Mouse (Mus musculus): ENCODE data around the gene Cntn5. TPM values are rescaled to one million over a fixed set of nuclear protein-coding genes. Genes with fewer than 3 reads are reported as not detected.
A peak's percentile ranks its signal among the peaks of the same experiment; 100 is the strongest.

Gene Cntn5
- polyA plus RNA-seq, 1 experiment, result 5.7 TPM

DNA sequence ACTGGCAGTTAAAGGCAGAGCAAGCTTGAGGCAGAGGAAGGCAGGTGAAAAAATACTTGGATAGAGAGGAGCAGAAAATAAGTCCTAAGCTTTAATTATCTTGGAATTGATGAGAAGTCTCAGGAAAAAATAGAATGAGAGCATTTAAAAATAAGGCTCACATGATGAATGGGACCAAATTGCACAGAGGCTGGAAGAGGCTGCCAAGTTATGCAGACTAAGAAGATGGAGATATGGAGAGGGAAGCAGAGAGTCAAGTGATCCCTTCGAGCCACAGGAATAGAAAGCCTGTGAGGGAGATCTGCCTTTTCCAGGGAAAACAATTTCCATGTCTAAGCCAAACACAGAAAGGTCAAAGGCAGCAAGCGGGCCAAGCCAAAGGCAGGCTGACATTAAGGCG, 446.7 kb downstream of the Cntn5 start:
- peak in 1 of 2 experiments; percentile 30 for DNase-seq (ENCODE audit: extremely low spot score in 1 of 2, low spot score in 1 of 2)

DNA sequence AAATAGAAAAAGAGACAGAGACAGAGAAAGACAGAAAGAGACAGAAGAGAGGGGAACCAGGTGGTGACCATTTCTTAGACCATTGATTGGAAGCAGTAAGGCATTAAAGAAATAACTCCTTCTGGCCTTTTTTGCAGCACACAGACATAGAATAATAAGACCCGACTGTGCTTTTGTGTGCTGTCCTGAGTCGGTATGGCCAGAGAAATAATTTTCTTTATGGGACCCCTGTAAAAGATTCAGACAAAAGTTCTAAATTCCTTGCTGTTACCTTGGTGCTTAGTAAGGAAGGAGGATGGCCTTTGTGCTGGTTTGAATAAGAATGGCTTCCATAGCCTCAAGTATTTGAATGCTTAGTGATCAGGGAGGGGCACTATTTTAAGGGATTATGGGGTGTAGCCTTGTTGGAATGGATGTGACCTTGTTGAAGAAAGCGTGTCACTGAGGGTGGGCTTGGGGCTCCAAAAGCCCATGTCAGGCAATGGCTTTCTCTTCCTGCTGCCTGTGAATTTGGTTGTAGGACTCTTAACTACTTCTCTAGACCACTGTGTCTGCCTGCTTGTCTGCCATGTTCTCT, 455.5 kb downstream of the Cntn5 start:
- DNase-seq (ENCODE audit: extremely low spot score in 1 of 2, low spot score in 1 of 2), result no peak

DNA sequence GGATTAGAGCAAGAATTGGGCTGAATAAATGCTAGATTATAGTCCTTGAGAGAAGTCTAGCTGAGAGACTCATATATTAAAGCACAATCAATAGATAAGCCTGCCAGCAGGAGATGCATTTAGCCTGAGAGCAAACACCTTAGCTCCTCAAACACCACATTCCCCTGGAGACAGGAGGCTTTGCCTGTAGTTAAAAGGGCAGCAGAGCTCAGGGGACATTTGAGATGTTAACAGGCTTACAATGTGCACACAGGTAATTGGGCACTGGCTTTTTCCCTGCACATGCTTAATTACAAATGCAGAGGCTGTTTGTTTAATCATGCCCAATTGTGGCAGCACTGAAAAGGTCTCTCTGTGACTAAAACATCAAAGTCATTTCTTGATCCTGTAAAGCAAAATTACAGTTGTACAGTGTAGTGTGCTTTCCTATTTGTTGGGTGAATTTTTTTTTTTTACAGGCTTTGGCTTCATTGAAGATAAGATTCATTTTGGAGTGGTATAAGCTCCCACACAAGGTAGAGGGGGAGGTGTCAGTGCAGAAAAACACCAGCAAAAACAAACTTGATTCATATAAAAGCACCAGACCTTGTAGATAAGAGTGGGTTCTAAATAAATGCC, 457.2 kb downstream of the Cntn5 start:
- no peak for DNase-seq (ENCODE audit: extremely low spot score in 1 of 2, low spot score in 1 of 2)

DNA sequence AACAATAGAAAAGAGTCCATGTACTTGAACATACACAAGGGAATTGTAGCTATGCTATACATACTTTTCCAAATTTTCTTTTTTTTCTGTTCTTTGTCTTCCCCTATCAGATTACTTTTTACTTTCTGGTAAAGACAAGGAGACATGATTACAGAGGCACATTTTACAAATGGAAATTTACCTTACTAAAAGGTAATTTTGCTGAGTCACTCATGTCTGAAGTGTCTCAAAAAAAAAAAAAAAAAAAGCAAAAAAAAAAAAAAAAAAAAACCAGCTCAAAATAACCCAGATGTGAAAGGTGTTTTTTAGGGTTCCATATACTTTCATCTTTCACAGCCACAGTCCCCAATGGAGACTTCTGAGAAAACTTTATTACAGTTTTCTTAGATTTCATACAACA, 492.5 kb downstream of the Cntn5 start:
- DNase-seq (ENCODE audit: extremely low spot score in 1 of 2, low spot score in 1 of 2), result no peak

DNA sequence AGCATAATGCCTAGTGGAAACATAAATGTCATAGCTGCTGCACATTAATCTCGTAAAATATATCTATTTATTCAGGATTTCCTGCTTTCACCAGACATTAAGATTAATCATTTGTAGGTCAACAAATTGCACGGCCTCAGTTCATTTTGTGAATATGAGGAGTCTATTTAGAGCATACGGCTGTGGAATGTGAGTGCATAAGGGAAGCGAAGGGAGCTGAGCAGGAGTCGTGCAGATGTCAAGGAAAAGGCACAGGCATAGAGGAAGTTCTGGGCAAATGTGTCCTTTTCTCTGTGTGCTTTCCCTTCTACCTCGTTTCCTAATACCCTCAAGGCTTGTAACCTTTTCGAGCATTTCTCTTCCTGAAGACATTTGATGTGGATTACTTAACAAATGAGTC, 504.5 kb downstream of the Cntn5 start:
- DNase-seq (ENCODE audit: extremely low spot score in 1 of 2, low spot score in 1 of 2), result no peak

DNA sequence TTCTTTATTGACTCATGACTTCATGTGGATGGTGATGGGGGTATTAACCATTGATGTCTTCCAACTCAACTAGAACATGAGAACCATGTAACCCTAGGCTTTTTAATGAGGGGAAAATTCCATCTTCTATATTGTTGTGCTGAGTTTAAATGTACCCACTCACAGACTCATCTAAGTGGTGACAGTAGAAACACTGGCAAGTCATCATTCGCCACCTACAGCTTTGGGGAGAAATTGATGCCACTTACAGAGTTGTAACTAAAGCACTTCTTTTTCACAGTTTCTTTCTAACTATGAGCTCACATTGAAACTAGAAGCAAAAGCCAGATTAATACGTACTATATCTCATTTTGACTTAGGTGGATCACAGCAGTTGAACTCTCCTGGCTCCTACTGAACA, 514.7 kb downstream of the Cntn5 start:
- peak in 1 of 2 experiments; percentile 20 for DNase-seq (ENCODE audit: extremely low spot score in 1 of 2, low spot score in 1 of 2)

DNA sequence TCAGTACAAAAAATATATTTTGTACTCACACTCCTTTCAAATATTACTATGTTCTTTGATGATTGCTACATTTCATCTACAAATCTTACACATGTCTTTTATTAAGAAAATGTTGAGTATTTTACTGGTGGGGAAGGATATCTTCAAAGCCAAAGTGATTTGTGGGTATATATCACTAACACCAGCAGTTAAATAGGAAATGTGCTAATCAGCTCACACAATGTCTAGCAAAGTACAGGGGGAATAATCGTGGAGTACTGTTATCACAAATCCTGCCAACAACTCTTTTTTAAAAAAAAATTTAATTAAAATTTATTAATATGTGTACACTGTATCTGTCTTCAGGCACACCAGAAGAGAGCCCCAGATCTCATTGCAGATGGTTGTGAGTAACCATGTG, 520.1 kb downstream of the Cntn5 start:
- no peak for DNase-seq (ENCODE audit: extremely low spot score in 1 of 2, low spot score in 1 of 2)

DNA sequence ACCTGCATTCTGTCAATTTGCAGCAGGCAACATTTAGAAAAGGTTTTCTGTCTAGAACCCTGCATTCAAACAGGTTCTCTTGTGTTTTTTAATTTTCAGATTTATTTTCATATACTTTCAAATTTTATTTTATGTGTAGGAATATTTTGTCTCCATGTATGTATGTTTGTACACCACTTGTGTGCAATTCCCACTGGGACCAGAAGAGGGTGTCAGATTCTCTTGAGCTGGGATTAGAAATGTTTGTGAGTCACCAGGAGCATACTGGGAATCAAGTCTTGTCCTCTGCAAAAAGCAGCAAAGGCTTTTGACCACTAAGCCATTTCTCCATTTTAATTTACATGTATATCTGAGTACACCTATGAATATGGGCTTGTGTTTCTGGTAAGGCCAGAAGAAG, 521.4 kb downstream of the Cntn5 start:
- no peak for DNase-seq (ENCODE audit: extremely low spot score in 1 of 2, low spot score in 1 of 2)

DNA sequence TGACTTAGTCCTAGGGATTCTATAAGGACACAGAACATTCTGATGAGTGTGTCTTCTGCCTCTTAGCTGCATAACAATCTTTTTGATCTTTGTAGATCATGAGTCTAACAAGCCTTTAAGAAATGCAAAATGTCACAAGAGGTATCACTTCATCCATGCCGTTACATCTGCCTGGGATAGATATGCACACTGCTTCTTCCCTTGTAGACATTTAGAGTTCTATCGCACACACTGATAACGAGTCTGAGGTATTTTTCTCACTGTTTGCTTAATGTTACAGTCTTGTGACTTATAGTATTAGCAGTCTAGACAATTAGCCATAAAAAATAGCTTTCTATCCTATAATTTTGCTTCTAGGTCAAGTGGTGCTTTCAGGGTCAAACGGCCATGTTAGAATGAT, 522.9 kb downstream of the Cntn5 start:
- no peak for DNase-seq (ENCODE audit: extremely low spot score in 1 of 2, low spot score in 1 of 2)

DNA sequence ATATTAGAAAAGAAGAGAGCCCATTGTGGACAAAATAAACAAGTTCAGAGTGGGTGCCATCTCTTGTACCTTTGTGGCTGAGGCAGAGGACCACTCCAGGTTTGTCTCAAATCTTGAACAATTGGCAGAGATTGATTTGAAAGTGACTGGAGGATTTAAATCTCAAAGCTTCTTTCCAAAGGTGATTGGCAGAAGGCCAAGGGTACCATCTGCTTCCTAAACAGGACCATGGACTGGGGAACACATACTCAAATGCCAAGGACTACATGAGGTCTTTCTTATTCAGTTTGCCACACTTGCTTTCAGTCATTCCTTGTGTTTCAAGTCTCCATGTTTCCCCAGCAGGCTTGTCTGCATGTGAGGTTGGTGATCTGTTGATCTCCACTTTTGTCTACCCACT, 528.3 kb downstream of the Cntn5 start:
- DNase-seq (ENCODE audit: extremely low spot score in 1 of 2, low spot score in 1 of 2), result no peak

DNA sequence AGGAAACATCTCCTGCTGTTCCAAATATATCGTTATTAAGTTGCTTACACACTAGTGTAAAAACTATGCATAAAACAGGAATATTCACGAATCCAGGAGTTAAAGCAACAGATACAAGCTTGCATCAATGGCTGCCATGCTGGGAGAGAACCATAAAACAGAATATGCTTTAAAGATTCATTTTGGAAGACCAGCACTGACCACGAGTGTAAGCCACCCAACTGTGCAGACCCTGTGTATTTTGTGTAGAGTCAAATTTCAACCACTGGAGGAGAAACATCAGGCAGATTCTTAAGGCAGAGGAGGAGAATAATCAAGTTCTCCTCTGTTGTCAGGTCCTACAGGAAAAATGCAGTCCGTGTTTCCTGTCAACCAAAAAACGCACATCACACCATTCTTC, 535.6 kb downstream of the Cntn5 start:
- no peak for DNase-seq (ENCODE audit: extremely low spot score in 1 of 2, low spot score in 1 of 2)

DNA sequence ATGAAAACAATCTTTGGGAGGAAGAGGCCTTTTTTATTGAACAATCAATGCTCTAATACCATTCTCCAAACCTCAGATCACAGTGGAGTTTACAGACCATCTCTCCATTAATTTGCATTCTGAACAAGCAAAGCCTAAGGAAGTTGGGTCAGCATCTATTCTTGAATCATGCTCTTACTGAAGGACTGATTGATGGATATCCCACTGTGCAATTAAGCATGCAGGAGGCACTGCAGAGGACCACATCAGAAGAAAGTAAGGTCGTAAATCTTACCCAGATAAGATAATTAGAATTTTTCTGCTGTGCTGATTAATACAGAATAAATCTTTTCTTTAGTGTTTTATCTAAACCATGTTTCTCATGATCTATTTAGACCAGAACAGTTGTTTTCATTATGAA, 536.2 kb downstream of the Cntn5 start:
- DNase-seq (ENCODE audit: extremely low spot score in 1 of 2, low spot score in 1 of 2), result no peak

DNA sequence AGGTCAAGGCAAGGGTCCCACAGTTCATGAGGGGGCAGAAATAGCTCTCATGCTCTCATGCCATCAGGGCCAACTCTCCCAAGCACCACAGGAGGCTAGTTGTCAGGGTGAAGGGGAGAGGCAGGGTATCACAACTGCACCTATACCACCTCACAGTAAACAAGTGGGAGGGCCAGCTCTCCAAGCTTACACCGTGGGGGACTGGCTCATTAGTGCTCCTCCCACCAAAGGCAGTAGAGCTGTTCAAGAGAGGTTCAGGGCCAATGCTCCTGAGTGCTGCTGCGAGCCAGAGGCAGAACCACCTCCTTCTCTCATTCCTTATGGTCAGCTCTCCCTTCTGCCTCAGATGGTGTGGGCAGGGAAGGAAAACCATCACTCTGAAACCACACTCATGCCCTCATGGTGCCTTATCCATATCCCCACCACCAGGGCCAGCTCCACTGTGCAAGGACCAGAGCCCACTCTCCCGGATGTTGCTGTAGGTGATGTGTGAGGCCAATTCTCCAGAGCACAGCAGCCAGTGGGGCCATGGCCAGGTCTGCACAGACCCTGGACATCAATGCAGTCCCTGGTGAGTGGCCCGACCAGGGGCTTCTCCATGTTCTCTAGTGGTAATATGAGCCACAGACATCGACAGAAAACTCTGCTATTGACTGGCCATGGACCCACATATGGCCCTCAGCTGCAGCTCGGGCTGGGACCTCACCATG, 538.2 kb downstream of the Cntn5 start:
- DNase-seq (ENCODE audit: extremely low spot score in 1 of 2, low spot score in 1 of 2), result no peak

DNA sequence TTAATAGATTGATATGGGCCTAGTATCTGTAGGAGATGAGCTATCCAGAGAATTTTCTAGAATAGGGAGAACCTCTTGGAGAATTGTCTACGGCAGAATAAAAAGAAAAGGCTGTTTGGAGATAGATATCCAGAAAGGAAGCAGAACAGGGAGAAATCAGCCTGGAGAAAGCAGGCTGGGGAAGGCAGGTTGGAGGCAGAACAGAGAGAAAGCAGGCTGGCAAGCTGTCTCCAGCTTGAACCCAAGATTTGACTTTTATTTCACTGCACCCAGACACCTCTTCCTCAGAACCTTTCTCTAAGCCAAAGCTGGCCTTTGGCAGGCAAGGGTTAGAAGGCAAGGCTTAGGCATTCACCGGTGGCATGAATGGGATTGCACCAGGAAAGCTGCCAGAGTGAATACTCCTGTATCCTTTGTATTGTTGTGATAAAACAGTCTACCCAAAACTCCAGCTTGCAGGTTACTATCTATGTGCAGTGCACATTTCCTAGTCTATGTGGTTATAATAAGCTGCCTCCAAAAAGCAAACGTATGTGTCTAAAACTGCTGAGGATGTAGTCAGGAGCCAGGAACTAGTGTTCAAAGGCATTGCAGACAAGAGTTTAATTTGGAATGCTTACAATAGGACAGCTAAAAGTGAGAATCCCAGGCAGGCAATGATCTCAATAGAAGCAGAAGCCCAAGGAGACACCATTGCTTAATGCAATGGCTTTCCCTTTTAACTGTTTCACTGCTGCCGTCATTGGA, 553.5 kb downstream of the Cntn5 start:
- peak in 1 of 2 experiments; percentile 10 for DNase-seq (ENCODE audit: extremely low spot score in 1 of 2, low spot score in 1 of 2)

DNA sequence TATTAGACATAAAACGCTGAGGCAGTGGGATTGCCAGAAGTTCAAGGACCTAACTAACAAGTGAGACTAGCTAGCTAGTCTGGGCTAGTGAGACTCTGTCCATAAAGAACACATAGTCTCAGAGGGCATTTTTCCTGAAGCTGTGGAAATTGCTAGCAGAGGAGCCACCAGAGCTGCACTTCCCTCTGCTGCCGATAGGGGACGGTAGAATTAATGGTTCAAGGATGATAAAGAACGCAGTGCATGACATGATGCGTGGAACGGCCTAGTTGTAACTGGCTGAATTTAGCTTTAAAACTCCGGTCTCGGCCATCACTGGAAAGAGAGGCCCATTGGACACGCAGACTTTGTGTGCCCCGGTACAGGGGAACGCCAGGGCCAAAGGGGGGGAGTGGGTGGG, 555.8 kb downstream of the Cntn5 start:
- DNase-seq (ENCODE audit: extremely low spot score in 1 of 2, low spot score in 1 of 2), result no peak

DNA sequence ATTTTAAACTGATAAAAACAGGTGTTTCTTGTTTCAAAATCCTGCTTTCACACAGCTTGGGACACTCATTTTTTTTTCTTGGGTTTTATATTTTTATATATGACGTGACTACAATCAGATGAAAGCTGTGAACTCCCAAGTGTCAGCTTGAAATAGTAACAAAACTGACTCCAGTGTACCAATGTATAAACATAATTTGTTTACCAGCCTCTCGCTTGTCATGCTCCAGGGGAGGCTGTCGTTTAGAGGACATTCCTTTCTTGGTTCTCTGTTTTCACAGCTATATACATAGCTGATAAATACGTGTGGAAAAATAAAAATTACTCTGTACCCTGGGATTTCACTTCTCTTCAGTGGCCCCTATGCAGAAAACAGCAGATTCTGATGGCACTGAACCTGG, 556.4 kb downstream of the Cntn5 start:
- DNase-seq (ENCODE audit: extremely low spot score in 1 of 2, low spot score in 1 of 2), result no peak

DNA sequence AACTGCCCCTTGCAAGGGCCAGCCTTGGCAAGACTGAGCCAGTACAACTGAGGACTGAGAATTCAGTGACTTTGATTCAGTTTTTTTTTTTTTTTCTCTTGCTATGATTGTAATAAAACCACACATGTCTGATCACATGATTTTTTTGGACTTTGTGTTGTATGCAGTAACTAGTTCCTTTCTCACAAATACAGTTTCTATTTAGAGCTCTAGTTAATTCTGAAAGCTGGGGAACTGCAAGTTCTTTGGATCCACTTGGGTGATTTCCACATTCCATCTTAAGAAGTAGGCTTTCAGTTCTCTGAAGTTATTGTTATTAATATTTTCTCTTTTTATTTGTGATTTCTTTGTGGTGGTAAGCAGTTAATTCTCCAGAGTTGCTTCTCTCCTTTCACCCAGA, 563.8 kb downstream of the Cntn5 start:
- DNase-seq (ENCODE audit: extremely low spot score in 1 of 2, low spot score in 1 of 2), result no peak

DNA sequence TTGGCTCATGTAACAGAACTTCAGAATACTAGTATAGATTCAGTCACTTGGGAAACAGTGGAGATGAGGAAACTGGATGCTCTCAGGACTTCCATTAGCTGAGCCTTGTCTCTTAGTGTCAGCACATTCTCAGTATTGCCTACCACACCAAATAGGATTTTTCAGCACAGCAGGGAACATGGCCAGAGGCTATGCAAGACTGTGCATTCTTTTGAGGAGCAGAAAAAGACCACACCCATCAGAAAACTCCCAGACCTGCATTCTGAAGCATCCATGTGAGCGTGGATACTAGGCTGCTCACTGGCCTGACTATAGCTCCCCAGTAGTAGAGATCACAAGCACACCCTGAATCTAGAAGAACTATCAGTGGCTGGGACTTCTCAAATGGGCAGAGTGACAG, 564.9 kb downstream of the Cntn5 start:
- DNase-seq (ENCODE audit: extremely low spot score in 1 of 2, low spot score in 1 of 2), result no peak

DNA sequence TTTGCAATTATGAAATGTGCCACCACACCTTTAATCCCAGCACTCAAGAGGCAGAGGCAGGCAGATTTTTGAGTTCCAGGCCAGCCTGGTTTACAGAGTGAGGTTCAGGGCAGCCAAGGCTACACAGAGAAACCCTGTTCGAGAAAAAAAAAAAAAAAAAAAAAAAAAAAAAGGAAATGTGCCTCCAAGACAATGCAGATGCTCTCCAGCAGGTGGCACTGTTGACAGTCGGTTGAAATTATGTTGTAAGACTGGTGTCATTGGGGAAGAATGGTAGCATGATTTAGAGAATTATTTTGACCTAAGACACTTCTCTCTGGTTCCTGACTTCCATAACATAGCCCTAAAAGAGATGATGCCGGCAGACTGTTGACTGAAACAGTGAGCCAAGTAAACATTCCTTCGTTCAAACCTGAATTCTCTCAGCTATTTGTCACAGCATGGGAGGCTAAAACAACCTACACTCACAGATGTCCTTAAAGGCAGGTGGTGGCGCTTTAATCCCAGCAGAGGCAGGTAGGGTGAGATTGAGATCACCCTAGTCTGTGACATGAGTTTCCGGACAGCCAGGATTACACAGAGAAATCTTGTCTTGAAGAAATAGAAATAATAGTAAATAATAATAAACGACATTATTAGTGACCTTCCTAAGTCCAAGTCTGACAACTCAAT, 579.7 kb downstream of the Cntn5 start:
- peak in 1 of 2 experiments; percentile 70 for DNase-seq (ENCODE audit: extremely low spot score in 1 of 2, low spot score in 1 of 2)

DNA sequence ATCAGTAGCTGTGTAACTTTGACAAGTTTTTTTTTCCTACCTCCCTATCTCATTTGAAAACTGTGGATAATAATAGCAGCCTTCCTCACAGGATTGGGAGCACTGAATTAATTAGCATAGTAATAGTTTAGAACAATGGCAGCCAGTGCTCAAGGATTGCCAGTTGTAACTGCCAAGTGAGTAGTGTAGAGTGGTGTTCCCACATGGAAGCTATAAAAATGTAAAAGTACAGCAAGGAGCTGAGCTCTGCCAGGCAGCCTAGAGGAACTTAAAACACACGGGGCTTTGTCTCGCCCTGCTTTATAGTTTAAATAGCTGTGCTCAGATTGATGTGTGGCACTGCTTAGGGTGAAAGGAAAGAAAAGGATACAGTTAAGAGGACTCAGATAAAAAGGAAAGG, 635.2 kb downstream of the Cntn5 start:
- DNase-seq (ENCODE audit: extremely low spot score in 1 of 2, low spot score in 1 of 2), result peak; percentile 50 to 65

DNA sequence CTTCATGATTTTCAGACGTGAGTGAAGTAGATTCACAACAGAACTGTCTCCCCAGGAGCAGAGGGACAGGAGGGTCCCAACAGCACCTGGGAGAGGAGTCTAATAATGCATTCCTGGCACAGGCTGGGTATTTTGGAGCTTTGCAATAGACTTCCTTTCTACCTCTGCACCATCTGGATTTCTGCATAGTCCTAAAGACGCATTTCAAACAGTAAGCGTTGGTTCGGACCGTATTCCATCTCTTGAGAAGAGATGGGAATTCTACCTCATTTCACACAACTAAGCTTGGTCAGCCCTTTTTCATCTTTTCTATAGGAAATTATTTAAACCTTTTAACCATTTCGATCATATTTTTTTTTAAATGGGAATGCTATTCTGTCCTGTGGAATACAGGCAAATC, 635.7 kb downstream of the Cntn5 start:
- DNase-seq (ENCODE audit: extremely low spot score in 1 of 2, low spot score in 1 of 2), result no peak

Data from frontal cortex, adult 2 months (tissue).